Mouse (Mus musculus): ENCODE measurements at regions not wholly inside any gene's neighbourhood (a gene's known extent, or its start where the extent isn't known, plus 50 kb on each side); places are given as distances from the start of the nearest gene placed in this dataset.

DNA sequence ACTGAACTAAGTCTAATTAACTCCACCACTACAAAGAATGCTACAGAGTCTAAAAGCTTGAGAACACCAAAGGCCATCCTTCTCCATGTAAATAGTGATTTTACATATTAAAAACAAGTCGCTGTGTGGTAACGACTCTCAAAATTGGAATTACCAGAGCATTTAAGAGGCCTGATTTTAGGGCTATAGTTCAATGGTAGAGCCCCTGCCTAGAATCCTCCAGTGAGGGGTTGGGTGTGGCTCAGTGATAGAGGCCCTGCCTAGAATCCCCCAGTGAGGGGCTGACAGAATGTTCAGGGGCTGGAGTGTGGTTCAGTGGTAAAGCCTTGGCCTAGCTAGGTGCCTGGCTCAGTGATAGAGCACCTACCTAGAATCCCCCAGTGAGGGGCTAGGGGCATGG is 413.3 kb upstream of the Castor2 start:
- TF ChIP-seq CTCF (conservative IDR thresholded peaks at IDR 0.05; ENCODE audit: insufficient read depth, insufficient read length, low read depth, low read length) (no peak), POLR2A (IDR thresholded peaks at IDR 0.05; ENCODE audit: low read depth, low read length) (no peak)
